Mouse (Mus musculus) mesoderm, embryonic 11.5 days (tissue): ENCODE results near the gene Cacna1d.

Source experiments
- DNase-seq: peaks from one replicate; pipeline ENCODE4 v3.0.0-alpha.2; 2012; ENCODE audit warnings: low read depth, low spot score

Cacna1d gene

GRCm38 (mm10) chr14:30218114-30218513 lies 273.1 kb downstream of the Cacna1d start:
- DNase-seq = no peak

DNA sequence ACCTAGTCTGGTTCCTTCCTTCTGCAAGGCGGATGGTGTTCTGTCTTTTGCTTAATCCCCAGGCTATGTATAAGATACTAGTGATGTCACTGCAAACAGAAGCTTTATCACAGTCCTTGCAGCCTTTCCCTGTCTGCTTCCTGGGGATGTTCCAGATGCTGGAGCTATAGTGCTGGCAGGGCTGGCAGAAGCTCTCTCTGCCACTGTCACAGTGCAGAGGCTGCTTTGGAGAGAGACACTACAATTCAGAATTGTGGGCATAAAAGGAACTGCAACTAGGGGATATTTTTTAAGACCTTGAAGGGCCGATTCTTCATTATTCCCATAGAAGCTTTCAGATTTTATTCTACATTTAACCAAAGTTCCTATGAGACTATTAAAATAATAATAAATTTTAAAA lies 274.1 kb downstream of the Cacna1d start:
- DNase-seq = no peak

DNA sequence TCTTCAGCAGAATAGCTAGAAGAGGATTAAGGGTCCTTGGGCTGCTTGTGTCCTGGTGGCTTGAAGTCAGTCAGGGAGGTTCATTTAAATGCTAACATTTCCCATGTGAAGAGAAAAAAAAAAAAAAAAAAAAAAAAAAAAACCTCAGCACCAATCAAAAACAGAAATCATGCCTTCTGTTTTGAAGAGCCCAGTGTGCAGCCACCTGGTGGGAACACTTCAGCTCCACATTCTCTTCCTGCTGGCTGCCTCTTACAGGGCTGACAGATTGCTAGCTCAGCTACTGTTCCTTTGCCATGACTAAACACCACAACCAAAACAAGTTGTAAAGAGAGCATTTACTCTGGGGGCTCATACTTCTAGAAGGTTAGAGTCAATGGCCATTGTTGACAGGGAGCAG lies 283.1 kb downstream of the Cacna1d start:
- no peak for DNase-seq

- DNase-seq = no peak
These were observed 285.4 kb downstream of the Cacna1d start for GRCm38 (mm10) chr14:30205821-30206220.

- no peak for DNase-seq
These were observed 286.7 kb downstream of the Cacna1d start for GRCm38 (mm10) chr14:30204526-30204925.

GRCm38 (mm10) chr14:30200310-30200709 lies 290.9 kb downstream of the Cacna1d start:
- DNase-seq = no peak

GRCm38 (mm10) chr14:30198882-30199281 lies 292.4 kb downstream of the Cacna1d start:
- no peak for DNase-seq

DNA sequence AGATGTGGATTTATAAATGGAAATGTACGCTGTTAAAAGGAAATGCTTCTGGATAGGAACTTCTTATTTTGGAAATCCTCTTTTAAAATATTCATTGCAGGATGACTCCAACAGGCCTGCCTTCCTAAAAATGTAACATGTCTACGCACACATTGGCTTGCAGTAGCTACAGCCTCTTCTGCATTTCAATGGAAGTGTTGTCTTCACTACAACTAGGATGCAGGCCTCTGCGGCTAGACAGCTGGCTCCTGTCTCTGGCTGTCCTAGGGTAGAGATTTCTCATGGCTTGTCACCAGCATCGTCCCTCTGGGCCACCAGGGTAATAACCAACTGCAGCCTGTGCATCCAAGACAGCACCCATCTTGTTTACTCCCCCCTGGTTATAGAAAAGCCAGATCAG lies 293.1 kb downstream of the Cacna1d start:
- no peak for DNase-seq

DNA sequence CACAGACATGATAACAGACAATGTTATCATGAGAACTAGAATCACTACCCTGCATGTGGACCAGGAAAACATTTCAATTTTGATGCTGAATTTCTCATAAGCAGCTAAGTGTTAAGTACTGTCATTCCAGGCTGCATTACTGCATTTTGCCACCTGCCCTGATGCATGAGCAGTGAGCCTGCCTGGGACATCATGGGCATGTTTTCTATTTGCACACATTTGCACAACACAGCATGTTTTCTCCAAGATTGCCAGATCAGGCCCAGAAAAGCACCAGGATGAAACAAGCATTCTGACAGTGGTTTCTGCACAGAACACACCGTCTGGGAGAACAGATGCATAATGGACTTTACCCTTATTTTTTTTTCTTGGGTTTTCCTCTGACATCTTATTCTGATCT lies 294.3 kb downstream of the Cacna1d start:
- no peak for DNase-seq

- DNase-seq = no peak
These were observed 295.0 kb downstream of the Cacna1d start for GRCm38 (mm10) chr14:30196235-30196634.

DNA sequence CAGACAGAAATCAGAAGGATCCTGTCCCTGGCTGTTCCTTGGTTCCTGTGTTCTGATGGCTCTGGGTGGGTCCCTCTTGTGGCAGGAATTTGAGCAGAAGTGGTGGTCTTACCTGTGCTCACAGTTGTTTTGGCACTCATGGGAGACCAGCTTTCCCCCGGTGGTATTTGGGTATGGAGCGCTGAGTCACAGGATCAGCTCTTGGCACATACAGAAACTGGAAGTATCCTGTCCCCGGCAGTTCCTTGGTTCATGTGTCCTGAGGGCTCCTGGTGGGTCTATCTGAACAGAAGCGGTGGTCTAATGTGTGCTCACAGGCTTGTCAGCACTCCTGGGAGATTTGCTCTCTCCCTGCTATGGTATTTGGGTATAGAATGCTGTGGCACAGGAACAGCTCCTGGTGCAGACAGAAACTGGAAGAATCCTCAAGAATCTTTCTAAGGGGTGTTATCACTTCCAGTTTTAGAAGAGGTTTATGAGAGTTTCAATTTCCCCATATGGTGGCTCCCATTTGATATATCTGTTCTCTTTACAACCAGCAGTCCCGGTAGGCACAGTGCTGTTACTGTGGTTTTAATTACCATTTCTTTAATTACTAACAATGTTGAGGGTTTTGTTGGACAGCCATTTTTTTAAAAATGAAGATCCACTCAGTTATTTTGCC lies 300.8 kb downstream of the Cacna1d start:
- no peak for DNase-seq

DNA sequence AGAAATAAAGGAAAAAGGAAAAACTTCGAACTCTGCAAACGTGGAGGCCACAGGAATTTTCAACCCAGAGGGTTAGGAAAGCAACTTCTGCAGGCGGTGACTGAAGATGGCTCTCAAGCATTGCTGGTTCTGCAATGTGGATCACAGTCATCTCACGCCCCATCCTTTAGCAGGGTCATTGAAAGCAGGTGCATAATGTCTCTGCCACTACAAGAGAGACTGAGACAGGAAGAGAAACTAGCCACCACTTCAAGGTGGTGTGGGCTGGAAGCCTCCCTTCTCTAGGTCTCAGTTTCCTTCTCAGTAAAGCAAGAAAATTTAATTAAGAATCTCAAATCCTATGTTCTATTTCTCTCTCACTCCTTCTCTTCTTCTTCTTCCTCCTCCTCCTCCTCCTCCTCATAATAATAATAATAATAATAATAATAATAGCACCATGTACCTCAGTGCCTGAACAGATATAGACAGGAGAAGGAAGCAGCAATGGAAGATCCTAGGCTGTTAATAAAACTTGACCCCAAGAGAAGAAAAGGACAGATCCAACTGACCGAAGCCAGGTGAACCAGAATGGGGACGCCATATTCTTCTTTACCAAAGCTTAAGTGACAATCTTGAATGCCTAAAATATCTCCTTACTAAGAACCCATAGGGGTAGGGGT lies 305.5 kb downstream of the Cacna1d start:
- DNase-seq = no peak

- DNase-seq = no peak
These were observed 306.7 kb downstream of the Cacna1d start for GRCm38 (mm10) chr14:30184445-30185152.

DNA sequence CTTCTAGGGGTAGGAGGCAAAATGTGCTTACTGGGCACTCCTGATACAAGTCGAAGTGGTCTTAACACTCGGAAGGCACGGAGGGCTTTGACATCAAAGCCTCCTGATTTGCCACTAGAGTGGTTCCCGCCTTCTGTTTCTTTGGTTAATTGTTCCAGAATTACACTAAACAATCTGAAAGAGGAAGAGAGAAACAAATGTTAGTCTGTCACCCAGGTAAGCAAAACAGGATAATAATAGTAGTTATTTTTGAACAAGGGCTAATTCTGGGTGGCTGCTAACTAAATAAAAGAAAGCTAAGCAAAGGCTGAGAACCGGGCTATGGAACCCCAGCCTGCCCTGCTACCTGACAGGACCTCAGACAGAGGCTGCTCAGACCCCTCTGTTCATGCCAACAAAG lies 307.2 kb downstream of the Cacna1d start:
- no peak for DNase-seq

- no peak for DNase-seq
These were observed 308.4 kb downstream of the Cacna1d start for GRCm38 (mm10) chr14:30182624-30183524.

GRCm38 (mm10) chr14:30178306-30178705 lies 312.9 kb downstream of the Cacna1d start:
- DNase-seq = no peak

DNA sequence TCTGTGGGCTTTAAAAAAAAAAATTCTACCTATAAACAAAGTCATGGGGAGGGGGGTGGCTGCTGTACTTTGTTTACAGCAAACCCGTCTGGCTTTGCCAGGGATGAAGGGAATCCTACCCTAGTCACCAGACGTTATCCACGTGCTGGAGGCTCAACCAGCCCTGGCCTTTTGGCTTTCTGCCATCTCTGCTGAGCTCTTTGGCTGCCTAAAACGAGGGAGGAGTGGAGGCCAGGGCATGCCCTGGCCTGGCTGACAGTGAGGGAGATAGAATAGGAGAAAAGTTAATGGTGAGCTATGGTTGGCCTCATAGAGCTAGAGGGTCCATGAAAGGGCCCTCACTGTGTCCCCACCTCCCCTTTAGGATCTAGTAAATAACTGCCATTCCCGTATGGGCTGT lies 313.4 kb downstream of the Cacna1d start:
- DNase-seq = no peak

DNA sequence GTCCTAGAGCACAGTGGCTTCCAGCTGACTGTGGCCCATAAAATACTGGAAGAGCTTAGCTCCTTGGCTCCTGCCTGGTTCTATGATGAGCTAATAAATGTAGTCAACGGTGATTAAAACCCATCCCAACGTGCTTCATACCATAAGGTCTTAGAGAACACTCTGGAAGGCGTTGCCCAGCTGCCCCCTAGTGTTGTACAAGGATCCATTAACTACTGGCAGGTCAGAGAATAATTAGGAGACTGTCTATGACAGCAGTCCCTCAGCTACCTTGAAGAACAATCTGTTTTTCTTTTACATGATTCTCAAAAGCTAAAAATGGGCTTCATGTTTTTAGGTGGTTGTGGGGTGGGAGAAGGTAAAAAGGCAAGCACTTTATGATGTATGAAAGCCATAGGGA lies 315.9 kb downstream of the Cacna1d start:
- DNase-seq = no peak

DNA sequence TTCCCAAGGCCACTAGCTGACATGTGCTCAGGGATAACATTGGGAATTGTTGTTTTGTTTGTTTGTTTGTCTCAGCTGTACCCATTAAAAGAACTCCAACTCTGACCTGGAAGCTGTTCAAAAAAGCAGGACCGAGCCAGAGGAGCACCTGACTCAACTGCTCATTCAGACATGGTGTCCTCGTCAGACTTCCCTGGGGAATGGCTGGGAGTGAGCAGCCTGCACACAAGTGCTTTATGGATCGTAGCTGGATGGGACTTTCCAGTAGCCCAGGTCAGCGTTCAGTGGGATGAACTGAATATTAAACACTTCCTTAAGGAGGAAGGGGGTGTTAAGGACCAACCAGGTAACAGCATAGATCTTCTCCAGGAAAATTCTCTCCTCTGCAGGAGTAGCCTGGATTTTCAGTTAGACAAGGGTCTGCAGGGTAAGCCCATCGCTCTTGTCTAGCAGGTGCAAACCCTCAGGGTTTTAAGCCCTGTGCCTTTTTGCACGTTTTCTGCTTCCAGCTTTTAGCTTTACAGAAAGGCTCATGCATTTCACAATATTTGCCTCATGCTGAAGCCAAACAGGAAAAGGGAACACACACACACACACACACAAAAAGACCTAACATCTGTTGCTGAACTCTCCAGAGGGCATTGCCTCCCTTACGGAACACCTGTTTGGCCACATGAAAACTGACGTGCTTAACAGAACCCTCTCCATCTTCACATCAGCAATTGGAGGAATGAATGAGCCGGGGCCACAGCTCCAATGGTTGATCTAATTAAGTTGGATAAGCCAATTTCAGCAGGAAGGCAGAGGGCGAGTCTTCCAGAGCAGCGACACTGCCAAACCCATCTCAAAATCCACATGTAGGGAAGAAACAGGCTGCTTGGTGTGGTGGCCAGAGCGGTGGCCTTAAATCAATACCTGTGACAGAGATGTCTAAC lies 318.2 kb downstream of the Cacna1d start:
- DNase-seq = no peak

GRCm38 (mm10) chr14:30171593-30171992 lies 319.7 kb downstream of the Cacna1d start:
- DNase-seq = no peak

GRCm38 (mm10) chr14:30171008-30171407 lies 320.2 kb downstream of the Cacna1d start:
- DNase-seq = no peak
